Mouse (Mus musculus) kidney, adult 2 months (tissue): ENCODE measurements around the gene Zbtb37.

Experiments used
- CTCF ChIP-seq: fragments of 200-500 bp; conservative IDR thresholded peaks from 2 replicates; pipeline ENCODE4 v1.5.1; 2011; ENCODE audit warnings: low read depth, mild to moderate bottlenecking, control low read depth, low read length, moderate library complexity, mixed read lengths; ENCODE audit not compliant: insufficient read depth, insufficient read length
- POLR2A ChIP-seq: fragments of 200-500 bp; IDR thresholded peaks from one replicate; pipeline ENCODE4 v1.6.1; 2011; ENCODE audit warnings: low read depth, low read length, control low read depth

DNA sequence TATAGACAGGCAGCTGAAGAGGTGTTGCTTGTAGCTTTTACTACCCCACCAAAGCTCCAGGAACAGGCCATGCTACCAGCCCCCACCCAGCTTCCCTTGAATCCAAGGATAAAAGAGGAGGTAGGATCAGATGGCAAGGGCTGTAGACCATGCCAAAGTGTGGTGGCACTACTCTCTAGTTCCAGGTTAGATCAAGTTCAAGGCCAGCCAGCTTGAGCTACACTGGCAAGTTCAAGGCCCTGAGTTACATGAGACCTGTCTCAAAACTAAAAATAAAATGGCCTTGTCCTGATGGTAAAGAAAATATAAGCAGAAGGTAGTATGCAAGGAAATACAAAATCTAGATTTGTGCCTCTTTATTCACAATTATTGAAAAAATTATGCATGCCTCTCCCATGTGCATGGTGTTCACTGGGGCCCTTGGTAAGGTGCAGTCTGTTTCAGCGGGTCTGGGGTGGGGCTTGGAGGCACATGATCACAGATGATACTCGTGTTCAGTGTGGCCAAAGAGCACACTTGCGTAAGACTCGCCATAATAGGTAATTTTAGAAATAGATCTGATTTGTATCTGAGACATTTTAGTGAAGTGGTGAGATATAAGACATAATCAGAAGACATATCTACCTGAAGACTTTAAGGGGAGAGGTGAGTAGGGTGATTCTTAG, 56.4 kb downstream of the Zbtb37 start, which contains the start of gene Serpinc1:
- TF ChIP-seq POLR2A: no peak
- TF ChIP-seq CTCF: no peak
